Mouse (Mus musculus) midbrain, embryonic 13.5 days (tissue): ENCODE results near the gene Dnajb1. TPM values are rescaled to one million over a fixed set of nuclear protein-coding genes. Genes with fewer than 3 reads are reported as not detected.
A peak's percentile ranks its signal among the peaks of the same experiment; 100 is the strongest.

Experiments used
- ATAC-seq: fragments of 200-750 bp; cut with Nextera tagmentation; 2 replicates; pipeline ENCODE4 v1.8.0; 2017; ENCODE audit warnings: mild to moderate bottlenecking, moderate TSS enrichment, moderate library complexity
- H3K27ac ChIP-seq: fragments of 300-500 bp; sonication (generic); 2 replicates; pipeline ENCODE4 v1.5.1; 2015; ENCODE audit warnings: inconsistent platforms, mild to moderate bottlenecking, moderate library complexity
- H3K27me3 ChIP-seq: fragments of 300-500 bp; sonication (generic); 2 replicates; pipeline ENCODE4 v1.6.1; 2015; ENCODE audit warnings: mild to moderate bottlenecking, inconsistent platforms
- H3K36me3 ChIP-seq: fragments of 300-500 bp; sonication (generic); 2 replicates; pipeline ENCODE4 v1.6.1; 2015; ENCODE audit warnings: mild to moderate bottlenecking, inconsistent platforms
- H3K4me1 ChIP-seq: fragments of 300-500 bp; sonication (generic); replicated peaks from 2 replicates; pipeline ENCODE4 v1.6.1; 2015; ENCODE audit warnings: inconsistent platforms
- H3K4me2 ChIP-seq: fragments of 300-500 bp; sonication (generic); replicated peaks from 2 replicates; pipeline ENCODE4 v1.6.1; 2015; ENCODE audit warnings: moderate library complexity, mild to moderate bottlenecking, inconsistent platforms
- H3K4me3 ChIP-seq: fragments of 300-500 bp; sonication (generic); replicated peaks from 2 replicates; pipeline ENCODE4 v1.5.1; 2015; ENCODE audit warnings: mild to moderate bottlenecking, inconsistent platforms
- H3K9ac ChIP-seq: fragments of 300-500 bp; sonication (generic); replicated peaks from 2 replicates; pipeline ENCODE4 v1.6.1; 2015; ENCODE audit warnings: mild to moderate bottlenecking, inconsistent platforms
- H3K9me3 ChIP-seq: fragments of 300-500 bp; sonication (generic); 2 replicates; pipeline ENCODE4 v1.6.1; 2016; ENCODE audit warnings: mild to moderate bottlenecking, inconsistent platforms
- WGBS: fragments of 180-500 bp; shearing (Covaris S2); methylation state at CpG from one replicate; pipeline ENCODE4 v1.1.7; 2015; 5-methylcytosine and 5-hydroxymethylcytosine counted together
- polyA plus RNA-seq: library from polyadenylated mRNA; unstranded; fragments of >200 nt; fragmentation: Nextera tagmentation; extraction: Ambion mirVana; gene quantifications from 2 replicates; pipeline ENCODE4 v1.2.1, GENCODE M21; 2015

Dnajb1 gene
- polyA plus RNA-seq, 1 experiment from 2014 or later = 61.5 TPM

GRCm38 (mm10) chr8:83596369-83596768, 11.6 kb upstream of the Dnajb1 start:
- Histone ChIP-seq H3K9ac (no peak overlapping the region), H3K27me3 (no peaks in the 10 kb centered on the region), H3K36me3 (no peaks in the 10 kb centered on the region; the same call in 1 of the 2 replicates), H3K27ac (no peak overlapping the region), H3K4me2 (no peak overlapping the region), H3K9me3 (no peaks in the 10 kb centered on the region), H3K4me1 (peaks cover 25% of the 10 kb centered on the region), H3K4me3 (no peak overlapping the region)
- no peak for ATAC-seq
- WGBS = 34% methylated on average over 3 of the region's 3 CpGs

- Histone ChIP-seq H3K4me1 (peaks cover 8% of the 10 kb centered on the region), H3K27ac (no peak overlapping the region), H3K9me3 (no peaks in the 10 kb centered on the region), H3K9ac (no peak overlapping the region), H3K4me3 (no peak overlapping the region), H3K36me3 (no peaks in the 10 kb centered on the region), H3K27me3 (no peaks in the 10 kb centered on the region), H3K4me2 (no peak overlapping the region)
- no peak for ATAC-seq
- WGBS = 5% methylated on average over 1 of the region's 1 CpGs
Measured at GRCm38 (mm10) chr8:83598146-83598545, 9.8 kb upstream of the Dnajb1 start.

- H3K9ac ChIP-seq = no peak overlapping the region
- H3K36me3 ChIP-seq = no peaks in the 10 kb centered on the region
- no peaks in the 10 kb centered on the region for H3K27me3 ChIP-seq
- no peak overlapping the region for H3K4me2 ChIP-seq
- H3K27ac ChIP-seq = no peak overlapping the region
- no peak overlapping the region for H3K4me3 ChIP-seq
- no peaks in the 10 kb centered on the region for H3K9me3 ChIP-seq
- ATAC-seq = no peak
- 0 out of 2 replicates have a peak, but pooled peaks cover 3% of the 10 kb centered on the region for H3K4me1 ChIP-seq
Measured at GRCm38 (mm10) chr8:83599814-83600213, 8.2 kb upstream of the Dnajb1 start.

GRCm38 (mm10) chr8:83602650-83603029, 5.4 kb upstream of the Dnajb1 start:
- Histone ChIP-seq H3K36me3 (no peaks in the 10 kb centered on the region), H3K9ac (no peak overlapping the region), H3K27me3 (no peaks in the 10 kb centered on the region), H3K4me1 (peaks cover 10% of the 10 kb centered on the region), H3K27ac (no peak overlapping the region), H3K9me3 (no peaks in the 10 kb centered on the region), H3K4me2 (no peak overlapping the region), H3K4me3 (no peak overlapping the region)
- ATAC-seq = no peak
- WGBS = 84% methylated on average over 2 of the region's 2 CpGs

GRCm38 (mm10) chr8:83608398-83608829, 421 bp downstream of the Dnajb1 start:
- Histone ChIP-seq H3K4me3 (peak overlapping the region; percentile 80), H3K4me2 (peak overlapping the region; percentile 92), H3K4me1 (peaks cover 31% of the 10 kb centered on the region), H3K36me3 (peaks cover 36% of the 10 kb centered on the region), H3K27ac (peak overlapping the region; percentile 97), H3K9me3 (no peaks in the 10 kb centered on the region), H3K9ac (peak overlapping the region; percentile 89), H3K27me3 (no peaks in the 10 kb centered on the region)
- under 1% methylated on average over 51 of the region's 51 CpGs for WGBS
- peak; percentile 82 for ATAC-seq

GRCm38 (mm10) chr8:83609086-83609485, 1.1 kb downstream of the Dnajb1 start:
- Histone ChIP-seq H3K27me3 (no peaks in the 10 kb centered on the region), H3K4me1 (peaks cover 31% of the 10 kb centered on the region), H3K9me3 (no peaks in the 10 kb centered on the region), H3K27ac (peak overlapping the region; percentile 97), H3K4me3 (peak overlapping the region; percentile 80), H3K9ac (peak overlapping the region; percentile 89), H3K4me2 (peak overlapping the region; percentile 92), H3K36me3 (peaks cover 41% of the 10 kb centered on the region)
- WGBS = 38% methylated on average over 9 of the region's 9 CpGs
- no peak for ATAC-seq

- H3K9me3 ChIP-seq = no peaks in the 10 kb centered on the region
- H3K27me3 ChIP-seq = no peaks in the 10 kb centered on the region
- no peak overlapping the region for H3K27ac ChIP-seq
- 94% methylated on average over 10 of the region's 10 CpGs for WGBS
- H3K4me3 ChIP-seq = peak overlapping the region; percentile 80
- H3K4me1 ChIP-seq = peaks cover 31% of the 10 kb centered on the region
- H3K36me3 ChIP-seq = peaks cover 45% of the 10 kb centered on the region
- H3K9ac ChIP-seq = peak overlapping the region; percentile 89
- ATAC-seq = no peak
- H3K4me2 ChIP-seq = peak overlapping the region; percentile 92
Measured at GRCm38 (mm10) chr8:83609547-83610180, 1.7 kb downstream of the Dnajb1 start.

- no peaks in the 10 kb centered on the region for H3K27me3 ChIP-seq
- WGBS = 95% methylated on average over 4 of the region's 4 CpGs
- no peak overlapping the region for H3K4me3 ChIP-seq
- peaks cover 45% of the 10 kb centered on the region for H3K36me3 ChIP-seq
- H3K9me3 ChIP-seq = no peaks in the 10 kb centered on the region
- peaks cover 29% of the 10 kb centered on the region for H3K4me1 ChIP-seq
- no peak overlapping the region for H3K27ac ChIP-seq
- H3K9ac ChIP-seq = no peak overlapping the region
- no peak for ATAC-seq
- H3K4me2 ChIP-seq = no peak overlapping the region
Measured at GRCm38 (mm10) chr8:83611921-83612320, 3.9 kb downstream of the Dnajb1 start.

GRCm38 (mm10) chr8:83613695-83614094, 5.7 kb downstream of the Dnajb1 start:
- H3K4me1 ChIP-seq = peaks cover 24% of the 10 kb centered on the region
- 93% methylated on average over 4 of the region's 4 CpGs for whole genome bisulfite sequencing
- no peak overlapping the region for H3K4me2 ChIP-seq
- H3K9me3 ChIP-seq = no peaks in the 10 kb centered on the region
- no peaks in the 10 kb centered on the region for H3K27me3 ChIP-seq
- no peak for ATAC-seq
- H3K4me3 ChIP-seq = no peak overlapping the region
- no peak overlapping the region for H3K9ac ChIP-seq
- H3K27ac ChIP-seq = no peak overlapping the region
- peaks cover 45% of the 10 kb centered on the region for H3K36me3 ChIP-seq

GRCm38 (mm10) chr8:83616625-83617024, 8.6 kb downstream of the Dnajb1 start:
- H3K27ac ChIP-seq = no peak overlapping the region
- H3K4me3 ChIP-seq = no peak overlapping the region
- peaks cover 25% of the 10 kb centered on the region for H3K36me3 ChIP-seq
- no peak overlapping the region for H3K9ac ChIP-seq
- no peaks in the 10 kb centered on the region for H3K4me1 ChIP-seq
- no peak for ATAC-seq
- H3K27me3 ChIP-seq = 0 out of 2 replicates have a peak, but pooled peaks cover 2% of the 10 kb centered on the region
- no peak overlapping the region for H3K4me2 ChIP-seq
- H3K9me3 ChIP-seq = no peaks in the 10 kb centered on the region

GRCm38 (mm10) chr8:83617111-83617510, 9.1 kb downstream of the Dnajb1 start:
- Histone ChIP-seq H3K4me2 (no peak overlapping the region), H3K36me3 (peaks cover 21% of the 10 kb centered on the region), H3K27me3 (0 out of 2 replicates have a peak, but pooled peaks cover 3% of the 10 kb centered on the region), H3K9ac (no peak overlapping the region), H3K27ac (no peak overlapping the region), H3K4me1 (peaks cover 2% of the 10 kb centered on the region; the same call in 1 of the 2 replicates), H3K9me3 (no peaks in the 10 kb centered on the region), H3K4me3 (no peak overlapping the region)
- 86% methylated on average over 2 of the region's 2 CpGs for WGBS
- no peak for ATAC-seq

GRCm38 (mm10) chr8:83618566-83618965, 10.6 kb downstream of the Dnajb1 start:
- no peak overlapping the region for H3K27ac ChIP-seq
- ATAC-seq = no peak

More at GRCm38 (mm10) chr8:83618566-83618965, 10.6 kb downstream of the Dnajb1 start:
- Histone ChIP-seq H3K9ac (no peak overlapping the region), H3K9me3 (no peaks in the 10 kb centered on the region), H3K4me2 (no peak overlapping the region), H3K36me3 (peaks cover 9% of the 10 kb centered on the region), H3K4me3 (no peak overlapping the region), H3K4me1 (peaks cover 3% of the 10 kb centered on the region; the same call in 1 of the 2 replicates), H3K27me3 (0 out of 2 replicates have a peak, but pooled peaks cover 3% of the 10 kb centered on the region)
- WGBS = 93% methylated on average over 2 of the region's 2 CpGs
